Mouse (Mus musculus) midbrain, embryonic 14.5 days (tissue): ENCODE results near the gene Ppargc1a. TPM values are rescaled to one million over a fixed set of nuclear protein-coding genes. Genes with fewer than 3 reads are reported as not detected.

Experiments
- ATAC-seq: fragments of 200-750 bp; cut with Nextera tagmentation; 2 replicates; pipeline ENCODE4 v1.8.0; 2017; ENCODE audit warnings: moderate number of reproducible peaks, moderate library complexity; ENCODE audit not compliant: low FRiP score, low TSS enrichment
- DNase-seq: peaks from one replicate; pipeline ENCODE4 v3.0.0-alpha.2; 2015
- H3K27ac ChIP-seq: fragments of 300-500 bp; sonication (generic); replicated peaks from 2 replicates; pipeline ENCODE4 v1.5.1; 2014; ENCODE audit warnings: mild to moderate bottlenecking, low read depth, low read length, moderate library complexity
- H3K27me3 ChIP-seq: fragments of 300-500 bp; sonication (generic); 2 replicates; pipeline ENCODE4 v1.6.1; 2014; ENCODE audit warnings: low read length, control low read depth, mixed read lengths; ENCODE audit not compliant: control insufficient read depth, insufficient read depth
- H3K36me3 ChIP-seq: fragments of 300-500 bp; sonication (generic); 2 replicates; pipeline ENCODE4 v1.6.1; 2014; ENCODE audit warnings: low read length, control low read depth; ENCODE audit not compliant: control insufficient read depth, insufficient read depth
- H3K4me1 ChIP-seq: fragments of 300-500 bp; sonication (generic); 2 replicates; pipeline ENCODE4 v1.6.1; 2014; ENCODE audit warnings: mild to moderate bottlenecking, antibody characterized with exemption, low read length, control low read depth; ENCODE audit not compliant: control insufficient read depth, insufficient read depth
- H3K4me2 ChIP-seq: fragments of 300-500 bp; sonication (generic); 2 replicates; pipeline ENCODE4 v1.6.1; 2014; ENCODE audit warnings: mild to moderate bottlenecking, low read length, moderate library complexity
- H3K4me3 ChIP-seq: fragments of 300-500 bp; sonication (generic); replicated peaks from 2 replicates; pipeline ENCODE4 v1.5.1; 2014; ENCODE audit warnings: low read depth, low read length
- H3K9ac ChIP-seq: fragments of 300-500 bp; sonication (generic); replicated peaks from 2 replicates; pipeline ENCODE4 v1.6.1; 2014; ENCODE audit warnings: mild to moderate bottlenecking, low read length, moderate library complexity
- H3K9me3 ChIP-seq: fragments of 300-500 bp; sonication (generic); 2 replicates; pipeline ENCODE4 v1.6.1; 2016; ENCODE audit warnings: low read length, control low read depth, mixed read lengths; ENCODE audit not compliant: control insufficient read depth
- WGBS: fragments of 180-500 bp; shearing (Covaris S2); extraction: QIAGEN DNeasy Blood & Tissue Kit; methylation state at CpG from one replicate; pipeline ENCODE4 v1.1.7; 2014; 5-methylcytosine and 5-hydroxymethylcytosine counted together
- polyA plus RNA-seq: library from polyadenylated mRNA; unstranded; fragments of >200 nt; fragmentation: Nextera tagmentation; extraction: Ambion mirVana; gene quantifications from 2 replicates; pipeline ENCODE4 v1.2.1, GENCODE M21; 2014

Gene Ppargc1a
- polyA plus RNA-seq, 1 experiment from 2014 or later, result 13.7 TPM

DNA sequence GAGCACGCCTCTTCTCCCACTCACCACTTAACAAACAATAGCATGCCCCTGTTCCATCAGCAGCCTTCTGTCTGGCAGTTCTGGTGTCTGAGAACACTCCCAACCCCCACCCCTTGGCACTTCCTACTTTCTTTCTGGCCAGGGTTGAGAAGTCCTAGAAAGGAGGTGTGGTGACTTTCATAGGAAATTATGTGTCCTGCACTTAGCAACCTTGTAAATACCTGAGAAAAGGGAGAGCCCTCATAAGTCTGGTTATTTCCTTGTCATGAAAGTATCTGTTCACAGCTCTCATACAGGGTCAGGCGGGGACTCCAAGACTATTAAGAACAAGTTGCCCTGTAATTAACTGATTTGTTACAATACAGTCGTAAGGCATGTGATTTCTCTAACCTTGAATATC, 161.1 kb downstream of the Ppargc1a start:
- H3K27me3 ChIP-seq, result no peaks in the 10 kb centered on the region

More for the DNA sequence above, 161.1 kb downstream of the Ppargc1a start:
- Histone ChIP-seq H3K4me1 (no peaks in the 10 kb centered on the region), H3K4me2 (no peak overlapping the region), H3K9me3 (no peaks in the 10 kb centered on the region), H3K4me3 (no peak overlapping the region), H3K36me3 (no peaks in the 10 kb centered on the region), H3K27ac (no peak overlapping the region), H3K9ac (no peak overlapping the region)
- ATAC-seq (no peak), DNase-seq (no peak)
- 79% methylated on average over 3 of the region's 3 CpGs for WGBS
